Mouse (Mus musculus) ES-Bruce4 (cell line): ENCODE data around the gene Psmd14.

ENCODE experiments used
- CTCF ChIP-seq: IDR thresholded peaks from one replicate; pipeline ENCODE4 v1.8.1; 2011; ENCODE audit warnings: low read depth, low read length
- EP300 ChIP-seq: IDR thresholded peaks from 2 replicates; pipeline ENCODE4 v1.6.1; 2011; ENCODE audit warnings: low read depth, low read length; ENCODE audit not compliant: insufficient read depth
- POLR2A ChIP-seq: IDR thresholded peaks from one replicate; pipeline ENCODE4 v1.8.1; 2011; ENCODE audit warnings: low read length; ENCODE audit not compliant: insufficient read depth

DNA sequence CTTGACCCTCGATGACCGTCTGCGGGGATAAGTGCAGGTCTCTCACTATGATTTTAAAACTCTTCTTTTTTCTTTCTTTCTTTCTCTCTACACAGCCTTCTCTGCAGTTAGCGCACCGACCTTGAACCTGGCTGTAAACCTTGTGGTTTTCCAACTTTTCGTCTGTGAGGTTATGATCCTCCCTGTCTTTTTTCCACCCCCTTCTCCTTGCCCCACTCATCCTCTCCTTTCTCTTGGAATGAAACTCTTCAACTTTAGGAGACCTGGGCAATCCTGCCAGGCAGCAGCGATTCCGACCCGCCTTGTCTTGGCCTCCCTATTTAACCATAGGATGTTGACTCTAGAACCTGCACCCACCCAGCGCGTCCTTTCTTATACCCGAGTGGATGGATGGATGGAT, 101.0 kb downstream of the Psmd14 start:
- TF ChIP-seq CTCF: no peak
- TF ChIP-seq EP300: no peak
- no peak for TF ChIP-seq POLR2A
